Mouse (Mus musculus): ENCODE data around the gene Jag1. TPM values are rescaled to one million over a fixed set of nuclear protein-coding genes. Genes with fewer than 3 reads are reported as not detected.
A peak's percentile ranks its signal among the peaks of the same experiment; 100 is the strongest.

Gene Jag1
- polyA plus RNA-seq, 1 experiment from 2014 or later = 11.2 TPM

DNA sequence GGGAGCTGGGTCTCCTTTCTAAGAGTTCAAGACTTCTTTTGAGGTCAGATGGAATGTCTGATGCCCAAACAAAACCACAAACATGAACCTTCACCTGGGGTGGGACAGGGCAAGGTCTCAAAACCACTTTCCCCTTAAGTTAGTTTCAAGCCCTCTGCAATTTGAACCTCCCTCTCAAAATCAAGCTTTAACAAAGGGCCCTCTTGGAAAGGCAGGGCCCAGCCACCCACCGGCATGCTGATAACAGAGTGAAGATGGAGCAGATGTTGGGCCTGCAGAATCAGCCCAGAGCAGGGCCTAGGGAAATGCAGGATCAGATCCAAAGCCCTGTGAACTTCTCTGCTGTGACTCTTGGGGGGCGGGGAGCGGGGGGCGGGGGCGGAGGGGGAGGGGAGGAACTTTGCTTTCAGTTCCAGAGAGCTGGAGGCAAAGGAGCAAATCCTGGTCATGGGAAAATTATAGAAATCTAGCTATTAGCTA lies 19.4 kb downstream of the Jag1 start:
- H3K4me1 ChIP-seq = peaks cover 27% of the 10 kb centered on the region

GRCm38 (mm10) chr2:137094301-137094700 lies 22.1 kb downstream of the Jag1 start:
- Histone ChIP-seq H3K27me3 (no peaks in the 10 kb centered on the region; the same call in 1 of the 2 replicates), H3K36me3 (peaks cover 3% of the 10 kb centered on the region; the same call in 1 of the 2 replicates), H3K4me1 (peaks cover 25% of the 10 kb centered on the region), H3K4me3 (no peak overlapping the region), H3K9me3 (no peaks in the 10 kb centered on the region), H3K4me2 (replicated peaks) (no peak overlapping the region), H3K9ac (replicated peaks) (no peak overlapping the region), H3K27ac (replicated peaks) (no peak overlapping the region)
- no peak for ATAC-seq (replicated peaks)
- WGBS = 52% methylated on average over 8 of the region's 8 CpGs

More for the DNA sequence above, 19.4 kb downstream of the Jag1 start:
- Histone ChIP-seq H3K36me3 (no peaks in the 10 kb centered on the region), H3K9me3 (no peaks in the 10 kb centered on the region), H3K27me3 (no peaks in the 10 kb centered on the region; the same call in 1 of the 2 replicates), H3K4me2 (replicated peaks) (no peak overlapping the region), H3K4me3 (no peak overlapping the region), H3K9ac (replicated peaks) (no peak overlapping the region), H3K27ac (replicated peaks) (no peak overlapping the region)
- 14% methylated on average over 3 of the region's 5 CpGs for WGBS
- no peak for ATAC-seq (replicated peaks)

DNA sequence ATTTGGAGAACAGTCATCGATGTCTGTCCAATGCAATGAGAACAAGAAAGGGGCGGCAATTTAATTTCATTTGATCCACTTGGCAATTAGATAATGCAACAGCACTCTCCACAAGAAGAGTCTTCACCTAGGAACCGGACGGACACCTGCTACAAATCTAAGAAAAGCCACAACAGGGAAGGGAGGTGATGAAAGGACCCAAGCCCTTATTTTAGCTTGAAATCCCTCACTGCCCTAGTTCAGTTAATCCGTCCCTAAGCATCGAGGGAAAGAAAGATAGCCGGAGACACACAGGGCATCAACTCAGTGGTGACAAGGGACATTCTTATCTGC lies 23.2 kb downstream of the Jag1 start:
- no peaks in the 10 kb centered on the region for H3K9me3 ChIP-seq
- H3K4me2 ChIP-seq (replicated peaks) = no peak overlapping the region
- H3K4me3 ChIP-seq = no peak overlapping the region
- H3K9ac ChIP-seq (replicated peaks) = no peak overlapping the region
- H3K4me1 ChIP-seq = peaks cover 18% of the 10 kb centered on the region
- H3K27ac ChIP-seq (replicated peaks) = no peak overlapping the region
- H3K36me3 ChIP-seq = peaks cover 6% of the 10 kb centered on the region; the same call in 1 of the 2 replicates
- ATAC-seq (replicated peaks) = no peak
- H3K27me3 ChIP-seq = no peaks in the 10 kb centered on the region
- WGBS = 17% methylated on average over 7 of the region's 7 CpGs

GRCm38 (mm10) chr2:137092523-137093297 lies 23.7 kb downstream of the Jag1 start:
- peaks cover 7% of the 10 kb centered on the region; the same call in 1 of the 2 replicates for H3K36me3 ChIP-seq
- H3K27ac ChIP-seq (replicated peaks) = no peak overlapping the region
- H3K4me2 ChIP-seq (replicated peaks) = no peak overlapping the region
- no peaks in the 10 kb centered on the region for H3K9me3 ChIP-seq
- H3K4me1 ChIP-seq = peaks cover 18% of the 10 kb centered on the region
- no peak overlapping the region for H3K4me3 ChIP-seq
- H3K9ac ChIP-seq (replicated peaks) = no peak overlapping the region
- peak; percentile 71 for ATAC-seq (replicated peaks)
- H3K27me3 ChIP-seq = no peaks in the 10 kb centered on the region
- WGBS = 7% methylated on average over 10 of the region's 10 CpGs

DNA sequence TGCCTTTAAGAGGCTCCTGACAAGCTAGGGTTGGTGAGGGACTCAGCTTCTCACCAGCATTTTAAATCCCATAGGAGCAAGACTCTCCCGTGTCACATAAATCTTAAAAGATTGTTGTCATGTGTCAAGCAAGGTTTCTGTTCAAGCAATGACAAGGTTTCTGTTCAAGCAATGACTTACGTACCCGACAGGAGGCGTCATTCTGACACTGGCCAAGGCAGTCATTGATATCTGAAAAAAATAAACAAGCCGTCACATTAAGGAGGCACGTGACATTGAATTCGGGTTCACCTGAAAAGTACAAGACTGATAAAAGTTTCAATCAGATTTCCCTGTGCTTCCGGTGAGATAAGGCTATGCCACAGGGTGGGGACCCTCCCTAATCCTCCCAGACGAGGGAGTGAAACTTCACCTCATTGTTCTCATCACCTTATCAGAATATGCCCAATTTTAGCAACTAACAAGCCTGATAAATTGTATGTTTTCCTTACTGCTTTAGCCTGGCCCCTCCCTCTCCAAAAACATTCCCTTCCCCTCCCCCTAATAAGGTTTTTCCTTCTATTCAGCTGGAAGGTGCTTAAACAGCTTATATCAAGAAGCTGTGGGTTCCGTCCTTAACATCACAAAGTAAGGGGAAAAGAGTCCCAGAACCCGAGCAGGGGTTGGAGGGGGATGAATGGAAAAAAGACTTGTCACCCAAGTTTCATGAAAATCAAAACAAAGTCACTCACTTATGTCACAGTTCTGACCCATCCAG lies 24.5 kb downstream of the Jag1 start:
- Histone ChIP-seq H3K27ac (replicated peaks) (no peak overlapping the region), H3K9ac (replicated peaks) (no peak overlapping the region), H3K9me3 (no peaks in the 10 kb centered on the region), H3K27me3 (no peaks in the 10 kb centered on the region), H3K4me2 (replicated peaks) (no peak overlapping the region), H3K4me1 (peaks cover 18% of the 10 kb centered on the region), H3K36me3 (peaks cover 7% of the 10 kb centered on the region; the same call in 1 of the 2 replicates), H3K4me3 (no peak overlapping the region)
- ATAC-seq (replicated peaks) = peak; percentile 35
- 53% methylated on average over 11 of the region's 11 CpGs for WGBS

- H3K27ac ChIP-seq (replicated peaks) = no peak overlapping the region
- no peak overlapping the region for H3K4me3 ChIP-seq
- no peaks in the 10 kb centered on the region for H3K9me3 ChIP-seq
- WGBS = 85% methylated on average over 6 of the region's 6 CpGs
- H3K4me1 ChIP-seq = peaks cover 10% of the 10 kb centered on the region
- H3K27me3 ChIP-seq = no peaks in the 10 kb centered on the region
- no peak for ATAC-seq (replicated peaks)
- no peak overlapping the region for H3K9ac ChIP-seq (replicated peaks)
- H3K4me2 ChIP-seq (replicated peaks) = no peak overlapping the region
- peaks cover 14% of the 10 kb centered on the region; the same call in 1 of the 2 replicates for H3K36me3 ChIP-seq
Observed at GRCm38 (mm10) chr2:137087705-137088104, 28.7 kb downstream of the Jag1 start.

DNA sequence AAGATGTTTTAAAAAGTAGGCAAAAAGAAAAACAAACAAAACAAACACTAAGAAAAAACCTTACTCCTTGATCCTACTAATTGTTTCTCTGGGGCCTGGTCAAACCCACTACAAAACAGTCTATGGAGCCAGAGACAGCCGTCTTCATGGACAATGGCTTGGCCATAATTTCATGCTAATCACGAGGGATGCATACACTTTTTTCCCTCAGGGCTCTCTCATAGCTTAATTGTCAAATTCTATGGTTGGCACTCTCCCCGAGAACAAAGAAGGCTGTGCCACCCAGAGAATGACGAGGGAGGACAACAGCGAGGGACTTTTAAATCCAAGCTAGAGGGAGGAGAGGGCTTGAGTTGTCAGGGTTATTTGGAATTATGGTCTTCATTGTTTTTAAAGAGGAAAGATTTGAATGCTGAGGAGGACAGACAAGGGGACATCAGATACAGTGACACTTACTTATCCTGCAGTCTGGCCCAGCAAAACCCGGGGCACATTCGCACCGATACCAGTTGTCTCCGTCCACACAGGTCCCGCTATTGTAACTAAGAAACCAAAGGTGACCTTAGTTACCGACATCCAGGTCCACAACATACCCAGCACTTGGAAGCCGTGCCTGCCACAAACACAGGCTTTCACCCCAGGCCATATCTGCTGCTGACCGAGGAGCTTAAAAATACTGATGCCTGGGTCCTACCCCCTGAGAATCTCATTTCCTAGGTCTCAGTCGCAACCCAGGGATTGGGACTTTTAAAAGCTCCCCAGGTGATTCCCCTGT lies 29.6 kb downstream of the Jag1 start:
- WGBS = 58% methylated on average over 14 of the region's 14 CpGs
- H3K27me3 ChIP-seq = no peaks in the 10 kb centered on the region
- no peak overlapping the region for H3K27ac ChIP-seq (replicated peaks)
- no peak overlapping the region for H3K4me2 ChIP-seq (replicated peaks)
- H3K4me1 ChIP-seq = peaks cover under 1% of the 10 kb centered on the region
- H3K9ac ChIP-seq (replicated peaks) = no peak overlapping the region
- H3K4me3 ChIP-seq = no peak overlapping the region
- H3K36me3 ChIP-seq = peaks cover 14% of the 10 kb centered on the region; the same call in 1 of the 2 replicates
- no peaks in the 10 kb centered on the region for H3K9me3 ChIP-seq
- no peak for ATAC-seq (replicated peaks)

- Histone ChIP-seq H3K4me1 (0 out of 2 replicates have a peak, but pooled peaks cover 9% of the 10 kb centered on the region), H3K9ac (replicated peaks) (no peak overlapping the region), H3K4me3 (no peak overlapping the region), H3K27ac (replicated peaks) (no peak overlapping the region), H3K9me3 (no peaks in the 10 kb centered on the region), H3K27me3 (no peaks in the 10 kb centered on the region), H3K36me3 (0 out of 2 replicates have a peak, but pooled peaks cover 11% of the 10 kb centered on the region), H3K4me2 (replicated peaks) (no peak overlapping the region)
- ATAC-seq (replicated peaks) = no peak
- 83% methylated on average over 8 of the region's 8 CpGs for WGBS
Observed at GRCm38 (mm10) chr2:137085257-137085656, 31.2 kb downstream of the Jag1 start.

DNA sequence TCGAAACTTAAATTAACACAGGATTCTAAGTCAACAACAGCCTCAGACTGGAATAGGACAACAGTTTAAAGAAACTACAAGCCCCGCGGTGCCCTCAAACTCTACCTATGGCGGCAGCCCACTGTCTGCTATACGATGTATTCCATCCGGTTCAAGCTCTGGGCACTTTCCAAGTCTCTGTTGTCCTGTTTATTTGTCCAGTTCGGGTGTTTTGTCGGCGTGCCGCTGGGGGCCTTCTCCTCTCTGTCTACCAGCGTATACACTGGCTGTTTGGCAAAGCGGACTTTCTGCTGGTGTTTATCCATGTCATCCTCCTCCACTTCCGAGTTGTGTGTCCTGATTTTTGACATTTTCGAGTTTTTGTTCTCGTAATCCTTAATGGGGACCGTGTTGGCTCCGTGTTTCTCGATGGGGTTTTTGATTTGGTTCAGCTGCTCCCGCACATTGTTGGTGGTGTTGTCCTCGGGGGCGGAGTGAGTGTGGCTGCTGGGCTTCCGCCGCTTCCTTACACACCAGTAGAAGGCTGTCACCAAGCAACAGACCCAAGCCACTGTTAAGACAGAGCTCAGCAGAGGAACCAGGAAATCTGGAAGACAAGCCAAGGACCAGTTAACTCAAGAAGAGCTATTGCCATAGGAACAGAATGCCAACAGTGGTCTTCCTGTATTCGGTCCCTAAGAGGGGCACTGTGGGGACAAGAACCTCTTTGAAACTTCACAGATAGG lies 33.4 kb downstream of the Jag1 start:
- no peak overlapping the region for H3K4me2 ChIP-seq (replicated peaks)
- no peak overlapping the region for H3K27ac ChIP-seq (replicated peaks)
- no peaks in the 10 kb centered on the region for H3K27me3 ChIP-seq
- no peak overlapping the region for H3K4me3 ChIP-seq
- H3K36me3 ChIP-seq = 0 out of 2 replicates have a peak, but pooled peaks cover 7% of the 10 kb centered on the region
- no peaks in the 10 kb centered on the region for H3K9me3 ChIP-seq
- WGBS = 90% methylated on average over 24 of the region's 24 CpGs
- no peak for ATAC-seq (replicated peaks)
- peaks cover 13% of the 10 kb centered on the region for H3K4me1 ChIP-seq
- no peak overlapping the region for H3K9ac ChIP-seq (replicated peaks)

DNA sequence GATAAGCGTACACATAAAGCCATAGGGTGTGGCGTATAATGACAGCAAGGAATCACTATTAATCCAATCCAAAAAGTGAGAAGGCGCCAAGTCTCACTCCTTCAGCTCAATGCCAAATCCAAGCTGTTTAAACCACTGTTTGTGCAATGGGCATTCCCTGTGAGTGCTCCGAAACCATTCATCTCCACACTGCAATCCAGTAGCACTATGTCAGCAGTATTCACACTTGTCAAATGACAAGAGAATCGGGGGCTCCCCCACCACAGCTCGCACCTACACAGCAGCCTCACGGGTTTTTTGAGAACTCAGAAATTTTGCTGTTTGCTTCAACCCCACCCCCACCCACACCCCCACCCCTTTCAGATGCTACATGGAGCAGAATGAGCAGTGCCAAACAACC lies 35.4 kb downstream of the Jag1 start:
- Histone ChIP-seq H3K27ac (replicated peaks) (no peak overlapping the region), H3K9me3 (no peaks in the 10 kb centered on the region), H3K4me3 (no peak overlapping the region), H3K4me2 (replicated peaks) (no peak overlapping the region), H3K27me3 (no peaks in the 10 kb centered on the region), H3K36me3 (0 out of 2 replicates have a peak, but pooled peaks cover 7% of the 10 kb centered on the region), H3K4me1 (peaks cover 13% of the 10 kb centered on the region), H3K9ac (replicated peaks) (no peak overlapping the region)
- WGBS = 76% methylated on average over 7 of the region's 7 CpGs
- ATAC-seq (replicated peaks) = peak; percentile 65

GRCm38 (mm10) chr2:137080468-137080867 lies 36.0 kb downstream of the Jag1 start:
- Histone ChIP-seq H3K9ac (replicated peaks) (no peak overlapping the region), H3K27me3 (no peaks in the 10 kb centered on the region), H3K4me3 (no peak overlapping the region), H3K36me3 (0 out of 2 replicates have a peak, but pooled peaks cover 7% of the 10 kb centered on the region), H3K27ac (replicated peaks) (no peak overlapping the region), H3K9me3 (no peaks in the 10 kb centered on the region), H3K4me2 (replicated peaks) (no peak overlapping the region), H3K4me1 (peaks cover 13% of the 10 kb centered on the region)
- no peak for ATAC-seq (replicated peaks)
- 87% methylated on average over 6 of the region's 6 CpGs for WGBS
